Mouse (Mus musculus) activated CD4-positive, CD25-positive, alpha-beta regulatory T cell (primary cell): ENCODE data around the gene Scmh1. TPM values are rescaled to one million over a fixed set of nuclear protein-coding genes. Genes with fewer than 3 reads are reported as not detected.

Source experiments
- polyA plus RNA-seq, 2 experiments: library from polyadenylated mRNA; unstranded; fragments of 100-300 nt; shearing (Covaris generic); gene quantifications; one replicate each; pipeline ENCODE4 v1.2.1; 2017

Scmh1 gene
- 10 to 100 TPM in 1 of 2 experiments, 1 to 10 TPM in 1; 7.7 to 20.5 TPM for polyA plus RNA-seq

DNA sequence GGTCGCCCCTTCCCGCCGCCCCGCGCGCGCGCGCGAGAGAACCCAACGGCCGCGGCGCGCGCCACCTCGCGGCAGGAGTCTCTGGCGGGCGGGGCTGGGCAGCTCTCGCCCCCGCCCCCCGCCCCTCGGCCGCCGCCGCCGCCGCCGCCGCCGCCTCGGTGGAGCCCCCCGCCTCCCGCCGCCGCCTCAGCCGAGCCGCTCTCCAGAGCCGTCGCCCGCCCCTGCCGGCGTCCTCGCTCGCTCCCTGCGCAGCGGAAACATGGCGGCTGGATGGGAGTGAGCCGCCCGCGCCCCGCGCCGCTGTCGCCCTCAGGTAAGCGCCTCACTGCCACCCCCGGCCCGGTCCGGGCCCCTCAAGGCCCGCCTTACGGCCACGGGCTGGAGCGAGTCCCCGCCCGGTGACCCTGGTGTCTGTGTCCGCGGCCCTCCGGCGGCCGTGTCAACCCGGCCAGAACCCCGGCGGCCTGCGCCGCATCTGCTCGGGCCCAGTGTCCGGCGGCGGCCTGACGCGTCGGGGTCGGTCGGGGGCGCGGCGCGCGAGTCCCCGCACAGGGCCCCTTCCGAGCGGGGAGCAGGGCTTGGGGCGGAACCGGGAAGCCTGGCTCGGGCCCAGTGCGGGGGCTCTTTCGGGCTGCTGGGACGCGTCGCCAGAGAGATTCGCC is at the start of gene Scmh1:
Gene Scmh1, plus strand, starts transcription at position 138 of the 662 bp plus-strand sequence.

DNA sequence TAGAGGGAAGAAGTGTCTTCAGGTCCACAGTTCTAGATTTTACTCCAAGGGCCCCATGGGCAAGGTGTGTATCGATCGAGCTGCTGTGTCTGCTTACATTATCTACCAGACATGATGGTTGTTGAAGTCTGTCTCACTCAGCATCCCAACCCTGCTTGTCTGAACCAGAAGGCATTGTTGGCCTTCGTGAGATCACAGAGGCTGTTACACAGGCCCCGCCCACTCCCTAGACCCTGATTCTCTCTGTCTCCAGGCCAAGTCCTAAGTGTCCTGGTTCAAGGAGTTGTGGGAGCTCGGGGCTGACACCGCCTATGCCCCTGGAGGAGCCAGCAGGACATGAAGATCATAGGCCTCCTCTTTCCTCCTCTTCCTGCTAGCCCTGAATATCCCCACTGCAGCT is 126.9 kb downstream of the Scmh1 start, which contains the start of gene Slfnl1:
Gene Slfnl1, plus strand, starts transcription at position 246 of the 400 bp plus-strand sequence.

DNA sequence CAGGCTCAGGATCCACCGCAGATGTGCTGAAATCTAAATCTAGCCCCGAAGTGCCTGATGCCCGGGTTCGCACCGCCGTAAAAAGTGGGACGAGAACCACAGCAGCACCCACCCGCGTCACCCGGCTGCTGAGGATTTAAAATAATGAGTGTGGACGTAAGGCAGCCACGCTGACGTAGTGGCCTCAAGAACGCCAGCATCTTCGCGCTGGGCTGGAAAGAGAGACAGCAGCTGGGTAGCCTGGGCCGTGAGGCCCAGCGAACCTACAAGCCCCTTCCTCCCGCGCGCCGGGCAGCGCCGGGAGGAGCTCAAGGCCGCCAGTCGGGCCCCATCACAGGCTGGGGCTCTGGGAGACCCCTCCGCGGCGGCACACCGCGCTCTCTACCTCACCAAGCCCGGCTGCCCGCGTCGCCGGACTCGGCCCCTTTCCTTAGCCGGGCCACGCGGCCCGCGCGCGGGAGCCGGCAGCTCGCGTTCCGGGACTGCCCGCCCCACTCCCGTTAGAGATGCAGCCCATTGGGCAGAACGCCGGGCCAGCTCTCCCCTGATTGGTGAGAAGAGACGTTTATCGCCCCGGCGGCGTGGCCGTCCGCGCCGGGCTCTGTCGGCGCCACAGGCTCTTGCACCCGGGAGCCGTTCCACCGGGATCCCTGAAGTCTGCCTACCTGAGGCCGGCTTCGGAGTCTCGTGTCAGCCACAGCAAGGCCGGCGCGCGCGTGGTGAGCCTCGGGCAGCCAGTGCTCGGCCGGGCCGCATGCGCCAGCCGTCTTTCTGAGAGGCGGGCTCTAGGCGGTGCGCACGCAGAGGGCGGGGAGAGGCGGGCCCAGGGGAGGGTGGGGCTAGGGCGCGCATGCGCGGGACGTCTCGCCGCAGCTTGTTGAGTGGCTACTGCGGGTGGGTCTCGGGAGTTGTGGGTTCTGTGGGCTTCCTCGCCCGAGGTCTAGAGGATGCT is 164.7 kb downstream of the Scmh1 start, which contains the start of gene Ctps:
Gene Ctps, minus strand, starts transcription at position 791 of the 952 bp plus-strand sequence.

Other genes starting within 250 kb of the Scmh1 start
- gene Edn2, start 244.1 kb upstream of the Scmh1 start, polyA plus RNA-seq: not detected
- not detected for gene Foxo6, start 117.9 kb upstream of the Scmh1 start, polyA plus RNA-seq
- not detected for gene Slfnl1, start 127.0 kb downstream of the Scmh1 start, polyA plus RNA-seq
- 10 to 100 TPM; 17.1 to 28.7 TPM for gene Ctps, start 165.0 kb downstream of the Scmh1 start, polyA plus RNA-seq
- not detected for gene Gm8439, start 183.5 kb downstream of the Scmh1 start, polyA plus RNA-seq